ENCODE assay signal across 8 mouse cellular contexts in genomic region chr8:125756391-125757105, GRCm38 (mm10). TPM values are rescaled to one million over a fixed set of nuclear protein-coding genes. Genes with fewer than 3 reads are reported as not detected.
DNase-seq lines count a peak whose midpoint lies in the region; ATAC-seq and TF ChIP-seq lines count a peak whose summit lies in the region.

No protein-coding gene starts in this region.

- ATAC-seq in kidney, embryonic 14.5 days (ENCODE audit: low FRiP score, low TSS enrichment), result peak; percentile 54
- ATAC-seq in forebrain, postnatal 0 days, result peak; percentile 58
- ATAC-seq in limb, embryonic 15.5 days (ENCODE audit: insufficient number of reproducible peaks, low FRiP score, low TSS enrichment, low read depth), result peak; percentile 11; the same call in 1 of the 2 replicates

- no peak overlapping the region for H3K4me3 ChIP-seq in kidney, embryonic 14.5 days (ENCODE audit: low read length)
- no peak overlapping the region for H3K4me3 ChIP-seq in forebrain, postnatal 0 days (ENCODE audit: low read depth, low read length)
- H3K4me3 ChIP-seq in limb, embryonic 15.5 days, result no peak overlapping the region

- TF ChIP-seq POLR2A in brain, embryonic 14.5 days (IDR thresholded peaks at IDR 0.05; ENCODE audit: borderline replicate concordance, extremely low read depth, insufficient read depth, insufficient read length, poor library complexity, severe bottlenecking), result no peak

- no peaks in the 10 kb centered on the region for H3K36me3 ChIP-seq in kidney, embryonic 14.5 days (ENCODE audit: control insufficient read depth, insufficient read depth, low read length)
- H3K36me3 ChIP-seq in forebrain, postnatal 0 days (ENCODE audit: insufficient read depth), result peaks cover 35% of the 10 kb centered on the region; the same call in 1 of the 2 replicates
- H3K36me3 ChIP-seq in limb, embryonic 15.5 days, result no peaks in the 10 kb centered on the region

- no peaks in the 10 kb centered on the region for H3K9me3 ChIP-seq in kidney, embryonic 14.5 days (ENCODE audit: control insufficient read depth, low read length)
- no peaks in the 10 kb centered on the region for H3K9me3 ChIP-seq in forebrain, postnatal 0 days (ENCODE audit: low read length)
- no peaks in the 10 kb centered on the region for H3K9me3 ChIP-seq in limb, embryonic 15.5 days

- no peaks in the 10 kb centered on the region for H3K27me3 ChIP-seq in kidney, embryonic 14.5 days (ENCODE audit: control insufficient read depth, insufficient read depth, low read length)
- no peaks in the 10 kb centered on the region for H3K27me3 ChIP-seq in forebrain, postnatal 0 days (ENCODE audit: insufficient read depth, low read length)
- H3K27me3 ChIP-seq in limb, embryonic 15.5 days, result no peaks in the 10 kb centered on the region

- H3K27ac ChIP-seq in kidney, embryonic 14.5 days (ENCODE audit: low read depth, low read length), result no peak overlapping the region
- peak overlapping the region; percentile 9; the same call in 1 of the 2 replicates for H3K27ac ChIP-seq in forebrain, postnatal 0 days (ENCODE audit: low read depth, low read length)
- no peak overlapping the region for H3K27ac ChIP-seq in limb, embryonic 15.5 days

- TF ChIP-seq CTCF in brain, embryonic 14.5 days (IDR thresholded peaks at IDR 0.05; ENCODE audit: borderline replicate concordance, extremely low read depth, insufficient read depth, insufficient read length), result no peak
- no peak for TF ChIP-seq CTCF in forebrain, postnatal 0 days (IDR thresholded peaks at IDR 0.05; ENCODE audit: low read depth)

- WGBS in kidney, embryonic 14.5 days, result 31% methylated on average over 9 of the region's 9 CpGs
- 42% methylated on average over 9 of the region's 9 CpGs for WGBS in forebrain, postnatal 0 days
- WGBS in limb, embryonic 15.5 days, result 21% methylated on average over 9 of the region's 9 CpGs

- no peak overlapping the region for H3K9ac ChIP-seq in kidney, embryonic 14.5 days (ENCODE audit: low read depth, low read length)
- no peak overlapping the region for H3K9ac ChIP-seq in forebrain, postnatal 0 days
- H3K9ac ChIP-seq in limb, embryonic 15.5 days, result no peak overlapping the region

- H3K4me1 ChIP-seq in kidney, embryonic 14.5 days (ENCODE audit: control insufficient read depth, insufficient read depth, low read length), result peaks cover 9% of the 10 kb centered on the region
- H3K4me1 ChIP-seq in forebrain, postnatal 0 days (ENCODE audit: insufficient read depth), result no peaks in the 10 kb centered on the region
- H3K4me1 ChIP-seq in limb, embryonic 15.5 days, result peaks cover 15% of the 10 kb centered on the region

- DNase-seq in kidney, postnatal 25 days, result no peak
- peak; percentile 86 for DNase-seq in brain, embryonic 14.5 days (ENCODE audit: low read depth)
- peak; percentile 43 for DNase-seq in forebrain, postnatal 0 days
- no peak for DNase-seq in testis, postnatal 10 days (ENCODE audit: low spot score)
- DNase-seq in urinary bladder, postnatal 36 days (ENCODE audit: low spot score in 2 of 2), result no peak
- DNase-seq in thymus, postnatal 10 days (ENCODE audit: low spot score in 2 of 2), result no peak

- H3K4me2 ChIP-seq in kidney, embryonic 14.5 days (replicated peaks; ENCODE audit: low read depth, low read length), result no peak overlapping the region
- H3K4me2 ChIP-seq in forebrain, postnatal 0 days (ENCODE audit: low read depth), result no peak overlapping the region
- H3K4me2 ChIP-seq in limb, embryonic 15.5 days, result no peak overlapping the region

RNA-seq across cellular contexts. Expression of gene Ntpcr, which starts 26.8 kb away (rescaled TPM):
- 28.5 and 29.3 TPM in 2 replicates for polyA plus RNA-seq in kidney, embryonic 14.5 days (2014; fragmentation: Nextera tagmentation; extraction: Ambion mirVana)
- polyA plus RNA-seq in brain, embryonic 14.5 days (2012; rRNA removed), result 27.9 and 30.4 TPM in 2 replicates
- 26.5 and 34.2 TPM in 2 replicates for total RNA-seq in forebrain, postnatal 0 days (2014; rRNA removed)
- 34.0 and 38.0 TPM in 2 replicates for polyA plus RNA-seq in forebrain, postnatal 0 days (2015; fragmentation: Nextera tagmentation; extraction: Ambion mirVana)
- 38.6 and 40.0 TPM in 2 replicates for polyA plus RNA-seq in limb, embryonic 15.5 days (2015; fragmentation: Nextera tagmentation; extraction: Ambion mirVana)

Comparison
In these comparisons a context has a peak if more than half of its experiments do, and no peak if none do; other contexts are left out.
1. DNase-seq: peak in brain, embryonic 14.5 days (single experiment) and forebrain, postnatal 0 days (single experiment); none in kidney, postnatal 25 days (0 of 2), testis, postnatal 10 days (single experiment), urinary bladder, postnatal 36 days (0 of 2) and thymus, postnatal 10 days (0 of 2).
2. Peak in every context shown above with its lines, with median percentiles within 50 percentile points of each other: ATAC-seq.